ENCODE assay signal across 8 mouse cellular contexts in genomic region chr9:21167140-21168097, GRCm38 (mm10). TPM values are rescaled to one million over a fixed set of nuclear protein-coding genes. Genes with fewer than 3 reads are reported as not detected.
A peak's percentile ranks its signal among the peaks of the same experiment; 100 is the strongest.
DNase-seq lines count a peak whose midpoint lies in the region; ATAC-seq and TF ChIP-seq lines count a peak whose summit lies in the region.

No protein-coding gene starts in this region.

- H3K9ac ChIP-seq in midbrain, embryonic 16.5 days (ENCODE audit: low read depth, low read length): no peak overlapping the region
- peak overlapping the region; percentile 58 for H3K9ac ChIP-seq in kidney, postnatal 0 days (ENCODE audit: low read depth, low read length)

- peaks cover 62% of the 10 kb centered on the region for H3K27me3 ChIP-seq in midbrain, embryonic 10.5 days (ENCODE audit: low read depth, poor library complexity, severe bottlenecking)
- peaks cover 47% of the 10 kb centered on the region for H3K27me3 ChIP-seq in midbrain, embryonic 16.5 days (ENCODE audit: control insufficient read depth, insufficient read depth, low read depth, low read length)
- H3K27me3 ChIP-seq in heart, embryonic 10.5 days (ENCODE audit: insufficient read depth, poor library complexity, severe bottlenecking): peaks cover 50% of the 10 kb centered on the region
- H3K27me3 ChIP-seq in kidney, postnatal 0 days (ENCODE audit: insufficient read depth, low read length): peaks cover 22% of the 10 kb centered on the region

- no peak overlapping the region for H3K4me2 ChIP-seq in midbrain, embryonic 16.5 days (ENCODE audit: low read length)
- H3K4me2 ChIP-seq in kidney, postnatal 0 days (ENCODE audit: low read length): peak overlapping the region; percentile 86

- H3K79me2 ChIP-seq in macrophage (ENCODE audit: inconsistent target): no peaks in the 10 kb centered on the region

- H3K9me3 ChIP-seq in midbrain, embryonic 10.5 days (replicated peaks): no peaks in the 10 kb centered on the region
- no peaks in the 10 kb centered on the region for H3K9me3 ChIP-seq in midbrain, embryonic 16.5 days (replicated peaks; ENCODE audit: control insufficient read depth, low read length, poor library complexity, severe bottlenecking)
- no peaks in the 10 kb centered on the region for H3K9me3 ChIP-seq in heart, embryonic 10.5 days
- H3K9me3 ChIP-seq in kidney, postnatal 0 days (replicated peaks; ENCODE audit: low read length): no peaks in the 10 kb centered on the region

- H3K36me3 ChIP-seq in midbrain, embryonic 10.5 days: no peaks in the 10 kb centered on the region
- H3K36me3 ChIP-seq in midbrain, embryonic 16.5 days (ENCODE audit: control insufficient read depth, insufficient read depth, low read length): no peaks in the 10 kb centered on the region
- H3K36me3 ChIP-seq in heart, embryonic 10.5 days: no peaks in the 10 kb centered on the region
- no peaks in the 10 kb centered on the region for H3K36me3 ChIP-seq in kidney, postnatal 0 days (ENCODE audit: insufficient read depth, low read length)
- no peaks in the 10 kb centered on the region for H3K36me3 ChIP-seq in macrophage (ENCODE audit: inconsistent target)

- intact Hi-C loops in left cerebral cortex, postnatal 4 days (cut with DNase I): no loop called here

- 64% methylated on average over 10 of the region's 10 CpGs for WGBS in midbrain, embryonic 10.5 days
- 72% methylated on average over 10 of the region's 10 CpGs for WGBS in midbrain, embryonic 16.5 days
- WGBS in heart, embryonic 10.5 days: 33% methylated on average over 10 of the region's 10 CpGs
- WGBS in kidney, postnatal 0 days: 52% methylated on average over 10 of the region's 10 CpGs
- WGBS in macrophage (ENCODE audit: missing documents): 44% methylated on average over 10 of the region's 10 CpGs

- no peak for ATAC-seq in midbrain, embryonic 16.5 days
- ATAC-seq in kidney, postnatal 0 days (replicated peaks; ENCODE audit: low FRiP score, low read depth): no peak

- no peak for DNase-seq in midbrain, embryonic 10.5 days (ENCODE audit: low spot score)
- no peak for DNase-seq in heart, embryonic 10.5 days (ENCODE audit: low spot score)
- DNase-seq in kidney, postnatal 0 days (ENCODE audit: low spot score): peak; percentile 72
- DNase-seq in cerebellum, adult 9-10 months: no peak
- DNase-seq in left cerebral cortex, postnatal 4 days: no peak
- no peak for DNase-seq in layer of hippocampus, postnatal 14 days (ENCODE audit: low spot score in 2 of 2)

- H3K4me3 ChIP-seq in midbrain, embryonic 10.5 days: peak overlapping the region; percentile 38
- H3K4me3 ChIP-seq in midbrain, embryonic 16.5 days (ENCODE audit: low read depth, low read length): no peak overlapping the region
- peak overlapping the region; percentile 77 for H3K4me3 ChIP-seq in heart, embryonic 10.5 days
- H3K4me3 ChIP-seq in kidney, postnatal 0 days (replicated peaks; ENCODE audit: low read depth, low read length): peak overlapping the region; percentile 27
- H3K4me3 ChIP-seq in macrophage (ENCODE audit: inconsistent target): peak overlapping the region; percentile 51

- peak; percentile 25; the same call in 1 of the 2 replicates for TF ChIP-seq CTCF in kidney, postnatal 0 days (IDR thresholded peaks at IDR 0.05; ENCODE audit: low read depth)

- peak overlapping the region; percentile 49; the same call in 1 of the 2 replicates for H3K27ac ChIP-seq in midbrain, embryonic 10.5 days (replicated peaks)
- H3K27ac ChIP-seq in midbrain, embryonic 16.5 days (ENCODE audit: low read length): no peak overlapping the region
- peak overlapping the region; percentile 90 for H3K27ac ChIP-seq in heart, embryonic 10.5 days
- peak overlapping the region; percentile 95 for H3K27ac ChIP-seq in kidney, postnatal 0 days
- peak overlapping the region; percentile 98 for H3K27ac ChIP-seq in macrophage

- H3K4me1 ChIP-seq in midbrain, embryonic 10.5 days: peaks cover 48% of the 10 kb centered on the region
- peaks cover 18% of the 10 kb centered on the region; the same call in 1 of the 2 replicates for H3K4me1 ChIP-seq in midbrain, embryonic 16.5 days (ENCODE audit: control insufficient read depth, insufficient read depth, low read length)
- peaks cover 59% of the 10 kb centered on the region for H3K4me1 ChIP-seq in heart, embryonic 10.5 days
- peaks cover 20% of the 10 kb centered on the region; the same call in 1 of the 2 replicates for H3K4me1 ChIP-seq in kidney, postnatal 0 days (replicated peaks; ENCODE audit: insufficient read depth, low read length)

RNA-seq across cellular contexts. Expression of gene Pde4a, which starts 1.9 kb away (rescaled TPM):
- polyA plus RNA-seq in midbrain, embryonic 10.5 days (2016; fragmentation: Nextera tagmentation; extraction: Ambion mirVana): 3.8 and 5.0 TPM in 2 replicates
- 44.2 and 49.3 TPM in 2 replicates for polyA plus RNA-seq in midbrain, embryonic 16.5 days (2015; fragmentation: Nextera tagmentation; extraction: Ambion mirVana)
- 7.5 and 9.0 TPM in 2 replicates for polyA plus RNA-seq in heart, embryonic 10.5 days (2016; fragmentation: Nextera tagmentation; extraction: Ambion mirVana)
- polyA plus RNA-seq in kidney, postnatal 0 days (2015; fragmentation: Nextera tagmentation; extraction: Ambion mirVana): 8.2 and 8.3 TPM in 2 replicates
- total RNA-seq in macrophage (2018; cell fraction: chromatin; rRNA removed): 10 to 100 TPM in 21 of 26 experiments, 1 to 10 TPM in 5; 5.5 to 39.0 (median 18.5) TPM
- 1 to 10 TPM; 2.4 to 9.2 (median 7.3) TPM for total RNA-seq in macrophage (2018; cell fraction: cytosol; rRNA removed)
- total RNA-seq in macrophage (2018; cell fraction: nucleus; rRNA removed): 10 to 100 TPM in 19 of 26 experiments, 1 to 10 TPM in 7; 4.9 to 34.1 (median 16.7) TPM
- 6.5 to 7.1 TPM (median 6.8 TPM) in 3 replicates for polyA plus RNA-seq in macrophage (2018)
- 10 to 100 TPM; 44.4 to 47.3 TPM for total RNA-seq in left cerebral cortex, postnatal 4 days (2021)
- 10 to 100 TPM; 63.8 to 69.9 TPM for total RNA-seq in layer of hippocampus, postnatal 14 days (2021)

RNA-seq across cellular contexts. Expression of gene Cdc37, which starts 17.6 kb away (rescaled TPM):
- 351 and 367 TPM in 2 replicates for polyA plus RNA-seq in midbrain, embryonic 10.5 days (2016; fragmentation: Nextera tagmentation; extraction: Ambion mirVana)
- polyA plus RNA-seq in midbrain, embryonic 16.5 days (2015; fragmentation: Nextera tagmentation; extraction: Ambion mirVana): 199 and 227 TPM in 2 replicates
- 286 and 333 TPM in 2 replicates for polyA plus RNA-seq in heart, embryonic 10.5 days (2016; fragmentation: Nextera tagmentation; extraction: Ambion mirVana)
- 256 and 271 TPM in 2 replicates for polyA plus RNA-seq in kidney, postnatal 0 days (2015; fragmentation: Nextera tagmentation; extraction: Ambion mirVana)
- total RNA-seq in macrophage (2018; cell fraction: chromatin; rRNA removed): 10 to 100 TPM; 40.1 to 93.8 (median 70.7) TPM
- 100 to 1,000 TPM; 123 to 178 (median 150) TPM for total RNA-seq in macrophage (2018; cell fraction: cytosol; rRNA removed)
- 10 to 100 TPM; 45.9 to 97.7 (median 66.8) TPM for total RNA-seq in macrophage (2018; cell fraction: nucleus; rRNA removed)
- polyA plus RNA-seq in macrophage (2018): 166 to 206 TPM (median 199 TPM) in 3 replicates
- total RNA-seq in left cerebral cortex, postnatal 4 days (2021): 100 to 1,000 TPM; 125 TPM
- 100 to 1,000 TPM; 129 to 136 TPM for total RNA-seq in layer of hippocampus, postnatal 14 days (2021)

RNA-seq across cellular contexts. Expression of gene Tyk2, which starts 36.4 kb away (rescaled TPM):
- 13.6 and 14.8 TPM in 2 replicates for polyA plus RNA-seq in midbrain, embryonic 10.5 days (2016; fragmentation: Nextera tagmentation; extraction: Ambion mirVana)
- 9.7 and 9.9 TPM in 2 replicates for polyA plus RNA-seq in midbrain, embryonic 16.5 days (2015; fragmentation: Nextera tagmentation; extraction: Ambion mirVana)
- 12.6 and 16.5 TPM in 2 replicates for polyA plus RNA-seq in heart, embryonic 10.5 days (2016; fragmentation: Nextera tagmentation; extraction: Ambion mirVana)
- 8.6 and 9.4 TPM in 2 replicates for polyA plus RNA-seq in kidney, postnatal 0 days (2015; fragmentation: Nextera tagmentation; extraction: Ambion mirVana)
- 100 to 1,000 TPM; 145 to 475 (median 281) TPM for total RNA-seq in macrophage (2018; cell fraction: chromatin; rRNA removed)
- total RNA-seq in macrophage (2018; cell fraction: cytosol; rRNA removed): 100 to 1,000 TPM in 1 of 26 experiments, 10 to 100 TPM in 25; 31.2 to 105 (median 49.4) TPM
- 100 to 1,000 TPM; 118 to 306 (median 168) TPM for total RNA-seq in macrophage (2018; cell fraction: nucleus; rRNA removed)
- 22.8 to 47.7 TPM (median 23.6 TPM) in 3 replicates for polyA plus RNA-seq in macrophage (2018)
- 10 to 100 TPM; 16.1 to 16.7 TPM for total RNA-seq in left cerebral cortex, postnatal 4 days (2021)
- total RNA-seq in layer of hippocampus, postnatal 14 days (2021): 10 to 100 TPM; 14.2 to 14.3 TPM
